Mouse (Mus musculus): ENCODE data around the gene Xylt1. TPM values are rescaled to one million over a fixed set of nuclear protein-coding genes. Genes with fewer than 3 reads are reported as not detected.
A peak's percentile ranks its signal among the peaks of the same experiment; 100 is the strongest.

Gene Xylt1
- total and polyA plus RNA-seq, 3 experiments, result 9.0 to 13.3 TPM; not detected in 1

- Histone ChIP-seq H3K9me3 (replicated peaks; ENCODE audit: insufficient read depth, low read length) (no peaks in the 10 kb centered on the region), H3K4me1 (ENCODE audit: control insufficient read depth in 1 of 2, insufficient read depth in 2 of 2, low read length in 2 of 2) (peaks cover 21 to 32% of the 10 kb centered on the region in 2 experiments), H3K27ac (ENCODE audit: control insufficient read depth, low read depth, low read length) (peak overlapping the region; percentile 60), H3K79me2 (ENCODE audit: control insufficient read depth, insufficient read depth, low read length, poor library complexity) (peaks cover 41% of the 10 kb centered on the region), H3K9ac (ENCODE audit: control insufficient read depth, low read depth, low read length, poor library complexity, severe bottlenecking) (peak overlapping the region; percentile 73), H3K36me3 (ENCODE audit: control insufficient read depth in 1 of 2, insufficient read depth in 2 of 2, low read length in 2 of 2) (peaks cover 0 to 24% of the 10 kb centered on the region in 2 experiments; a peak in 3 of 4 replicates), H3K4me3 (ENCODE audit: control insufficient read depth in 1 of 2, insufficient read depth in 1 of 2, low read depth in 2 of 2, low read length in 2 of 2) (peak overlapping the region; percentile 71 to 99), H3K27me3 (ENCODE audit: control insufficient read depth in 1 of 2, insufficient read depth in 2 of 2, low read length in 2 of 2) (no peaks in the 10 kb centered on the region)
- no peak for TF ChIP-seq POLR2AphosphoS5 (IDR thresholded peaks at IDR 0.05; ENCODE audit: borderline replicate concordance, low read depth, low read length)
- TF ChIP-seq TBP (IDR thresholded peaks at IDR 0.05; ENCODE audit: low read depth, low read length), result no peak
- TF ChIP-seq MYB (IDR thresholded peaks at IDR 0.05; ENCODE audit: low read depth, low read length), result no peak
- DNase-seq (ENCODE audit: low read depth, low spot score), result no peak
These were observed 606 bp downstream of the Xylt1 start for GRCm38 (mm10) chr7:117381188-117381981.

- no peaks in the 10 kb centered on the region for H3K9me3 ChIP-seq (replicated peaks; ENCODE audit: insufficient read depth, low read length)
- peak; percentile 60 for DNase-seq (ENCODE audit: low read depth, low spot score)
- peaks cover 17 to 33% of the 10 kb centered on the region in 2 experiments for H3K4me1 ChIP-seq (ENCODE audit: control insufficient read depth in 1 of 2, insufficient read depth in 2 of 2, low read length in 2 of 2)
- peaks cover 47% of the 10 kb centered on the region for H3K79me2 ChIP-seq (ENCODE audit: control insufficient read depth, insufficient read depth, low read length, poor library complexity)
- TF ChIP-seq MYC (IDR thresholded peaks at IDR 0.05; ENCODE audit: low read depth, low read length), result 0 out of 2 replicates have a peak, but pooled peaks have one; percentile 9
- peak; percentile 49 for TF ChIP-seq MXI1 (IDR thresholded peaks at IDR 0.05; ENCODE audit: low read depth, low read length)
- peak; percentile 54; the same call in 1 of the 2 replicates for TF ChIP-seq MAX (IDR thresholded peaks at IDR 0.05; ENCODE audit: low read length)
- TF ChIP-seq E2F4 (IDR thresholded peaks at IDR 0.05; ENCODE audit: borderline replicate concordance, low read depth, low read length), result no peak
- TF ChIP-seq GATA1 (IDR thresholded peaks at IDR 0.05; ENCODE audit: low read depth, low read length), result no peak
- TF ChIP-seq USF1 (IDR thresholded peaks at IDR 0.05; ENCODE audit: low read depth, low read length), result no peak
- TF ChIP-seq SMC3 (IDR thresholded peaks at IDR 0.05; ENCODE audit: low read depth, low read length), result no peak
- peak in 1 of 2 experiments; percentile 17; a peak in 1 of 4 replicates for TF ChIP-seq EP300 (IDR thresholded peaks at IDR 0.05; ENCODE audit: low read depth in 1 of 2, low read length in 2 of 2)
- H3K4me3 ChIP-seq (ENCODE audit: control insufficient read depth in 1 of 2, insufficient read depth in 1 of 2, low read depth in 2 of 2, low read length in 2 of 2), result peak overlapping the region; percentile 71 to 99
- H3K36me3 ChIP-seq (ENCODE audit: control insufficient read depth in 1 of 2, insufficient read depth in 2 of 2, low read length in 2 of 2), result peaks cover 0 to 23% of the 10 kb centered on the region in 2 experiments; a peak in 3 of 4 replicates
- H3K27ac ChIP-seq (ENCODE audit: control insufficient read depth, low read depth, low read length), result peak overlapping the region; percentile 60
- H3K27me3 ChIP-seq (ENCODE audit: control insufficient read depth in 1 of 2, insufficient read depth in 2 of 2, low read length in 2 of 2), result no peaks in the 10 kb centered on the region
- peak overlapping the region; percentile 73 for H3K9ac ChIP-seq (ENCODE audit: control insufficient read depth, low read depth, low read length, poor library complexity, severe bottlenecking)
These were observed 1.2 kb downstream of the Xylt1 start for GRCm38 (mm10) chr7:117382006-117382405.

Data from MEL (cell line).